Mouse (Mus musculus) liver, postnatal 0 days (tissue): ENCODE data around the gene Nsun2. TPM values are rescaled to one million over a fixed set of nuclear protein-coding genes. Genes with fewer than 3 reads are reported as not detected.

ENCODE experiments used
- ATAC-seq: fragments of 200-750 bp; cut with Nextera tagmentation; 2 replicates; pipeline ENCODE4 v1.8.0; 2017; ENCODE audit warnings: mild to moderate bottlenecking, moderate library complexity
- DNase-seq: peaks from one replicate; pipeline ENCODE4 v3.0.0-alpha.2; 2016
- H3K27ac ChIP-seq: fragments of 300-500 bp; sonication (generic); 2 replicates; pipeline ENCODE4 v1.5.1; 2014; ENCODE audit warnings: antibody characterized with exemption, moderate library complexity, mild to moderate bottlenecking, low read depth
- H3K27me3 ChIP-seq: fragments of 300-500 bp; sonication (generic); 2 replicates; pipeline ENCODE4 v1.6.1; 2014; ENCODE audit warnings: low read length, control low read depth, mixed read lengths; ENCODE audit not compliant: insufficient read depth
- H3K36me3 ChIP-seq: fragments of 300-500 bp; sonication (generic); replicated peaks from 2 replicates; pipeline ENCODE4 v1.6.1; 2014; ENCODE audit warnings: mild to moderate bottlenecking, control low read depth, low read length, moderate library complexity, mixed read lengths; ENCODE audit not compliant: insufficient read depth
- H3K4me1 ChIP-seq: fragments of 300-500 bp; sonication (generic); 2 replicates; pipeline ENCODE4 v1.6.1; 2014; ENCODE audit warnings: antibody characterized with exemption, mild to moderate bottlenecking, control low read depth; ENCODE audit not compliant: insufficient read depth
- H3K4me2 ChIP-seq: fragments of 300-500 bp; sonication (generic); 2 replicates; pipeline ENCODE4 v1.6.1; 2014; ENCODE audit warnings: low read depth, mild to moderate bottlenecking, low read length, moderate library complexity, mixed read lengths
- H3K4me3 ChIP-seq: fragments of 300-500 bp; sonication (generic); 2 replicates; pipeline ENCODE4 v1.5.1; 2014; ENCODE audit warnings: low read depth, low read length
- H3K9ac ChIP-seq: fragments of 300-500 bp; sonication (generic); replicated peaks from 2 replicates; pipeline ENCODE4 v1.6.1; 2014; ENCODE audit warnings: mild to moderate bottlenecking, moderate library complexity
- H3K9me3 ChIP-seq: fragments of 300-500 bp; sonication (generic); 2 replicates; pipeline ENCODE4 v1.6.1; 2016; ENCODE audit warnings: mild to moderate bottlenecking, control low read depth, low read length, mixed read lengths
- CTCF ChIP-seq: sonication (generic); IDR thresholded peaks from 2 replicates; pipeline ENCODE4 v1.5.1; 2016; ENCODE audit warnings: antibody characterized with exemption, low read depth
- EP300 ChIP-seq: IDR thresholded peaks from 2 replicates; pipeline ENCODE4 v1.6.1; 2016; ENCODE audit warnings: antibody characterized with exemption, low read depth, mild to moderate bottlenecking
- WGBS: fragments of 180-500 bp; shearing (Covaris S2); extraction: QIAGEN DNeasy Blood & Tissue Kit; methylation state at CpG from one replicate; pipeline ENCODE4 v1.1.7; 2014; ENCODE audit not compliant: insufficient replicate concordance; 5-methylcytosine and 5-hydroxymethylcytosine counted together
- polyA plus RNA-seq: library from polyadenylated mRNA; unstranded; fragments of >200 nt; fragmentation: Nextera tagmentation; extraction: Ambion mirVana; gene quantifications from 2 replicates; pipeline ENCODE4 v1.2.1, GENCODE M21; 2015

Gene Nsun2
- polyA plus RNA-seq, 1 experiment from 2014 or later: 47.5 TPM

DNA sequence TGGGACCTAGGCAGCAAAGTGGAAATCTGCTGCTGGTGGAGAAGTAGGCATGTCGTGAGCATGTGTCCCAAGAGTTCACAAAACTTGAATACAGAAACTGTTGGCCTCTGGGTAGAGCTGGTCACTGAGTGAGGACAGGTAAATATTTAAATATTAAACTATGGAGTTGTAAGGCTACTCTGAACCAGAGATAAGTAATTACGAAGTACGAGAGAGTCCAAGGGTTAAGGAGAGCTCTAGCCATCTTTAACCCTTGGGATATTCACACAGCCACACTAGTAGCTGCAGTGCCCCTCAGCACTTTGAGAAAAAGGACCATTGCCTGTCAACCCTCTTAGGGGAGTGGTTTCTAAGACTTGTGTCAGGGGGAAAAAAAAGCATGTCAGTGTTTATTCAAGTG lies 102.8 kb downstream of the Nsun2 start:
- Histone ChIP-seq H3K4me1 (no peaks in the 10 kb centered on the region), H3K9ac (no peak overlapping the region), H3K9me3 (no peaks in the 10 kb centered on the region), H3K4me2 (no peak overlapping the region), H3K27ac (no peak overlapping the region), H3K27me3 (no peaks in the 10 kb centered on the region), H3K36me3 (peaks cover 48% of the 10 kb centered on the region), H3K4me3 (no peak overlapping the region)
- 53% methylated on average over 3 of the region's 3 CpGs for WGBS
- TF ChIP-seq EP300: no peak
- no peak for TF ChIP-seq CTCF
- ATAC-seq: no peak
- no peak for DNase-seq

DNA sequence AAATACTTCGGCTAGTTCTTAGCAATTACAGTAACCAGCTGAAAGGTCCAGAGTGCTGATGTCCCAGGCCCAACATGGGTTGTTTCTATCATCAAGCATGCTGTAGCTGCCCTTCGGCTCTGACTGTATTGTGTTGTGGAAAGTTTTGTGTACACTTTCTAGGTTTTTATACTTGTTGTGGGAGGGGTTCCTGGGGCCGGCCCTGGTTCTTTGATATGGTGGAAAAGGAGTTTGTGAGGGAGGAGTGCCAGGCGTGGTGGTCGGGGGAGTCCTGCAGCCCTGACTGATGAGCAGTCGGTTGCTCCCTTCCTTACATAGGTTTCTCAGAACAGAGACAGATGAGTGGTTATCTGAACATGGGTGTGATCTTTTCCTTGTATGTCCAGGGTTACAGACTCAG lies 103.3 kb downstream of the Nsun2 start:
- H3K4me3 ChIP-seq: no peak overlapping the region
- no peak for ATAC-seq

DNA sequence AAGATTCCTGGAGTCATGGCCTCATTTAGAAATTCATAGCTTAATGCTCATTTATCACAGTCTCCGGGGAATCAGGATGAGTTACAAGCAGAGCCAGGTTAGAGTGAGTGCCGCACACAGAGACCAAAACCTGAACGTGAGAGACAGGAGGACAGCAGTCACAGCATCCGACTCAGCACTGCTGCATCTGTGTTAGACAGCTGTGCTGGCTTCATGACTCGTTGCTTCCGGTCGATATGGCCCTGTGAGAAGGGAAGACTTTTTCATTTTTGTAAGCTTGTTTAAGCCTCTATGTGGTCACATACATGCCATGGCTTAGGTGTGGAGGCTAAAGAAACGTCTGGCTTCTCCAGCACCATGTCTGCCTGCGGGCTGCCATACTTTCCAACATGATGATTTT lies 104.1 kb downstream of the Nsun2 start:
- Histone ChIP-seq H3K27ac (peak overlapping the region; percentile 75), H3K9me3 (no peaks in the 10 kb centered on the region), H3K27me3 (no peaks in the 10 kb centered on the region), H3K9ac (no peak overlapping the region), H3K4me2 (no peak overlapping the region), H3K36me3 (peaks cover 37% of the 10 kb centered on the region), H3K4me1 (no peaks in the 10 kb centered on the region), H3K4me3 (no peak overlapping the region)
- WGBS: 75% methylated on average over 9 of the region's 9 CpGs
- TF ChIP-seq CTCF (no peak), EP300 (no peak)
- DNase-seq (no peak), ATAC-seq (0 out of 2 replicates have a peak, but pooled peaks have one; percentile 30)

More for the DNA sequence above, 103.3 kb downstream of the Nsun2 start:
- Histone ChIP-seq H3K27ac (peak overlapping the region; percentile 75; the same call in 1 of the 2 replicates), H3K9ac (no peak overlapping the region), H3K36me3 (peaks cover 44% of the 10 kb centered on the region), H3K27me3 (no peaks in the 10 kb centered on the region), H3K4me2 (no peak overlapping the region), H3K9me3 (no peaks in the 10 kb centered on the region), H3K4me1 (no peaks in the 10 kb centered on the region)
- no peak for DNase-seq
- TF ChIP-seq CTCF: no peak
- 72% methylated on average over 6 of the region's 6 CpGs for WGBS

DNA sequence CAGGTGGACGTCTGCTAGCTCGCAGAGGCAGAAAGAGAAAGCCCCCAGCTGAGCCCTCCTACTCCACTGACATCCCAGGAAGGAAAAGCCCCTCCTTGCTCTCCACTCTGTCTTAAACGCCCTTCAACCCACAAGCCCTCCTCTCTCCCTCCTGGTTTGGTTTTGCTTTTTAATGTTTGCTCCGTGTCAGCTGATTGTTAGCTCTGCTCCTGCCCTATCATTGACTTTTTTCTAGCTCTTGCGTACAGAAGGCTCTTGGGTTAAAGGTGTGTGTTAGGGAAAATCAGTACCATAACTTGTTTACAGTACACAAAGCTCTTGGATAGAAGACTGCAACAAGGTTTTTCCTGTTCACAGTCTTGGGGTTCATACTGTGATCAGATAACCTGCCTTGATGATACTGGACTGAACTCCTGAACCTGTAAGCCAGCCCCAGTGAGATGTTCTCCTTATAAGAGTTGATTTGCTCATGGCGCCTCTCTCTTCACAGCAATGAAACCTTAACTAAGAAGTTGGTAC lies 104.6 kb downstream of the Nsun2 start:
- Histone ChIP-seq H3K27me3 (no peaks in the 10 kb centered on the region), H3K4me3 (no peak overlapping the region), H3K4me1 (no peaks in the 10 kb centered on the region), H3K36me3 (peaks cover 34% of the 10 kb centered on the region), H3K4me2 (no peak overlapping the region), H3K9me3 (no peaks in the 10 kb centered on the region), H3K9ac (no peak overlapping the region), H3K27ac (peak overlapping the region; percentile 77)
- peak; percentile 84 for ATAC-seq
- DNase-seq: no peak
- 63% methylated on average over 6 of the region's 6 CpGs for WGBS
- TF ChIP-seq EP300 (no peak), CTCF (no peak)

DNA sequence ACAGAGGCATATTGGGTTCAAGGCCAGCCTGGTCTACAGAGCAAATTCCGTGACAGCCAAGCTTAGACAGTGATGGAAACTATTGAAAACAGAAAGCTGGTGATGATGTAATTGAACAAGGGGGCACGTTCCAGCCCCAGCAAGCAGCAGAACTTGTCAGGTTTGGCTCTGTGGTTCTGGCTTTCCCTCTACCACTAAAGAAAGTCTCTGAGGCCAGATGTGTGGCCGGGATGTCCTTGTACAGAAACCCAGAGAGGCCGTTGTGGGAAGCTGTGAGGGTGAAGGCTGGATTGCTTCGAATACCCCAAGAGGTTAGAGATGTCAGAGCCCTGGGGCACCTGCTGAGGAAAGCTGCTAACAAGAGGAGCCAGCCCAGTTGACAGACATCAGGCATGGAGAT lies 105.7 kb downstream of the Nsun2 start:
- 79% methylated on average over 5 of the region's 5 CpGs for WGBS
- no peak for ATAC-seq

DNA sequence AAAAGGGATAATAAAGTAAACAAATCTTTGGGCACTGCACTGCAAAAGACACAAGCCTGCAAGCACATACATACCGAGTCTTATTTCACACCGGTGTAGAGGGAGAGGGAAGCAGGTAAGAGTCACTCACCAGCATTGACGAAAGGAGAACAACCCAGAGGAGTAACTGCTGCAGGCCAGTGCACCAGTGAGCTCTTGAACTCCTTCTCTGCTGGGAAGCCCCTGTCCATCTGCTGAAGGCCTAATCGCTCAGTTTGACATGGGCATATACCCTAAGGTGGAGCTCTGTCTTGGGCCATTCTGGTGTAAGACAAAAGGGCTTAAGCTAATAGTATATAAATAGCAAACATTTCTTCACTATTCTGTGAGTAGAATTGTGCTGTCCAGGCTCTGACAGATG lies 106.6 kb downstream of the Nsun2 start:
- DNase-seq: no peak
- Histone ChIP-seq H3K27me3 (no peaks in the 10 kb centered on the region), H3K9me3 (no peaks in the 10 kb centered on the region), H3K9ac (no peak overlapping the region), H3K4me1 (0 out of 2 replicates have a peak, but pooled peaks cover 3% of the 10 kb centered on the region), H3K4me3 (no peak overlapping the region), H3K27ac (no peak overlapping the region), H3K36me3 (peaks cover 16% of the 10 kb centered on the region), H3K4me2 (no peak overlapping the region)
- ATAC-seq: no peak
- WGBS: 89% methylated on average over 4 of the region's 4 CpGs
- TF ChIP-seq CTCF: no peak
- no peak for TF ChIP-seq EP300

More for the DNA sequence above, 105.7 kb downstream of the Nsun2 start:
- no peak for DNase-seq
- Histone ChIP-seq H3K9me3 (no peaks in the 10 kb centered on the region), H3K27ac (no peak overlapping the region), H3K36me3 (peaks cover 24% of the 10 kb centered on the region), H3K27me3 (no peaks in the 10 kb centered on the region), H3K4me1 (0 out of 2 replicates have a peak, but pooled peaks cover 3% of the 10 kb centered on the region), H3K9ac (no peak overlapping the region), H3K4me3 (no peak overlapping the region), H3K4me2 (no peak overlapping the region)
- TF ChIP-seq CTCF: no peak
- TF ChIP-seq EP300: no peak
